ENCODE assay signal across 11 mouse cellular contexts in genomic region chr8:71693166-71694041, GRCm38 (mm10). TPM values are rescaled to one million over a fixed set of nuclear protein-coding genes. Genes with fewer than 3 reads are reported as not detected.
DNase-seq lines count a peak whose midpoint lies in the region; ATAC-seq lines count a peak whose summit lies in the region.
"Had no signal": no experiment of that assay in that cellular context is flagged by ENCODE, and none has a peak within 500 bp of the region (broad histone marks: within the 10 kb centered on the region; RNA-seq: fewer than 3 reads in every experiment).

No protein-coding gene starts in this region.

- DNase-seq in heart, embryonic 10.5 days (ENCODE audit: low spot score) = no peak
- DNase-seq in heart, adult 18-20 months = no peak
- DNase-seq in CD4-positive, CD25-positive, alpha-beta regulatory T cell, adult 2 months (ENCODE audit: low read depth, low spot score) = peak; percentile 68
- DNase-seq in layer of hippocampus, postnatal 36 days = no peak
- DNase-seq in adrenal gland, adult 2 months = no peak
- no peak for DNase-seq in kidney, adult 8-10 months

- peak overlapping the region; percentile 35 for H3K4me3 ChIP-seq in heart, embryonic 10.5 days
- H3K4me3 ChIP-seq in forebrain, embryonic 15.5 days = peak overlapping the region; percentile 22
- H3K4me3 ChIP-seq: erythroblast, embryonic 14.5 days; myocyte had no signal

- peak overlapping the region; percentile 31 for H3K4me2 ChIP-seq in forebrain, embryonic 15.5 days (replicated peaks)

- H3K36me3 ChIP-seq in heart, embryonic 10.5 days = no peaks in the 10 kb centered on the region
- H3K36me3 ChIP-seq in forebrain, embryonic 15.5 days = no peaks in the 10 kb centered on the region

- peak; percentile 34; the same call in 1 of the 2 replicates for ATAC-seq in forebrain, embryonic 15.5 days (replicated peaks)
- ATAC-seq in megakaryocyte progenitor cell, adult 5-6 weeks (replicated peaks; ENCODE audit: poor library complexity) = peak; percentile 47; the same call in 1 of the 2 replicates

- WGBS in heart, embryonic 10.5 days = 14% methylated on average over 67 of the region's 68 CpGs
- 7% methylated on average over 68 of the region's 68 CpGs for WGBS in forebrain, embryonic 15.5 days

- peaks cover 92% of the 10 kb centered on the region for H3K27me3 ChIP-seq in heart, embryonic 10.5 days (ENCODE audit: insufficient read depth, poor library complexity, severe bottlenecking)
- H3K27me3 ChIP-seq in forebrain, embryonic 15.5 days = peaks cover 81% of the 10 kb centered on the region

- H3K27ac ChIP-seq in heart, embryonic 10.5 days = no peak overlapping the region
- H3K27ac ChIP-seq in forebrain, embryonic 15.5 days (replicated peaks) = no peak overlapping the region

- H3K9me3 ChIP-seq in heart, embryonic 10.5 days = no peaks in the 10 kb centered on the region
- no peaks in the 10 kb centered on the region for H3K9me3 ChIP-seq in forebrain, embryonic 15.5 days

- peaks cover 15% of the 10 kb centered on the region; the same call in 1 of the 2 replicates for H3K4me1 ChIP-seq in heart, embryonic 10.5 days
- H3K4me1 ChIP-seq in forebrain, embryonic 15.5 days = peaks cover 14% of the 10 kb centered on the region

- no peak overlapping the region for H3K9ac ChIP-seq in forebrain, embryonic 15.5 days (replicated peaks)

RNA-seq across cellular contexts. Expression of gene Insl3, which starts 4.4 kb away (rescaled TPM):
- 0.99 and 1.5 TPM in 2 replicates for polyA plus RNA-seq in heart, embryonic 10.5 days (2016; fragmentation: Nextera tagmentation; extraction: Ambion mirVana)
- 1 to 10 TPM; 1.3 to 1.6 TPM for total RNA-seq in heart, adult 18-20 months (2021)
- 0.54 TPM in 1 of 2 replicates, not detected in the other for polyA plus RNA-seq in forebrain, embryonic 15.5 days (2015; fragmentation: Nextera tagmentation; extraction: Ambion mirVana)
- 7.1 and 7.2 TPM in 2 replicates for total RNA-seq in megakaryocyte progenitor cell, adult 5-6 weeks (2015)
- 1.2 and 1.8 TPM in 2 replicates for total RNA-seq in megakaryocyte progenitor cell, adult 5-6 weeks (2017)
- 1 to 10 TPM in 1 of 2 experiments, not detected in 1; 3.6 TPM for total RNA-seq in layer of hippocampus, postnatal 36 days (2021)
- total RNA-seq in adrenal gland, adult 2 months (2021) = 1 to 10 TPM; 7.1 to 7.5 TPM
- 39.2 and 39.3 TPM in 2 replicates for polyA plus RNA-seq in adrenal gland, adult 2 months (2012; rRNA removed)

RNA-seq across cellular contexts. Expression of gene B3gnt3, which starts 8.2 kb away (rescaled TPM):
- 1.6 and 2.9 TPM in 2 replicates for polyA plus RNA-seq in heart, embryonic 10.5 days (2016; fragmentation: Nextera tagmentation; extraction: Ambion mirVana)
- 1 to 10 TPM; 4.9 to 5.9 TPM for total RNA-seq in heart, adult 18-20 months (2021)
- 0.42 and 0.46 TPM in 2 replicates for polyA plus RNA-seq in forebrain, embryonic 15.5 days (2015; fragmentation: Nextera tagmentation; extraction: Ambion mirVana)
- total RNA-seq in megakaryocyte progenitor cell, adult 5-6 weeks (2015) = 0.15 and 0.54 TPM in 2 replicates
- 0.12 and 0.34 TPM in 2 replicates for total RNA-seq in megakaryocyte progenitor cell, adult 5-6 weeks (2017)
- total RNA-seq in layer of hippocampus, postnatal 36 days (2021) = under 1 TPM; 0.40 to 0.91 TPM
- 1 to 10 TPM; 4.4 to 5.7 TPM for total RNA-seq in adrenal gland, adult 2 months (2021)
- polyA plus RNA-seq in adrenal gland, adult 2 months (2012; rRNA removed) = 14.4 and 17.5 TPM in 2 replicates

RNA-seq across cellular contexts. Expression of gene Jak3, which starts 17.3 kb away (rescaled TPM):
- 6.7 and 9.7 TPM in 2 replicates for polyA plus RNA-seq in heart, embryonic 10.5 days (2016; fragmentation: Nextera tagmentation; extraction: Ambion mirVana)
- 1 to 10 TPM; 7.3 to 8.3 TPM for total RNA-seq in heart, adult 18-20 months (2021)
- 2.9 and 3.3 TPM in 2 replicates for polyA plus RNA-seq in forebrain, embryonic 15.5 days (2015; fragmentation: Nextera tagmentation; extraction: Ambion mirVana)
- total RNA-seq in megakaryocyte progenitor cell, adult 5-6 weeks (2015) = 9.3 and 11.8 TPM in 2 replicates
- total RNA-seq in megakaryocyte progenitor cell, adult 5-6 weeks (2017) = 7.7 and 9.9 TPM in 2 replicates
- total RNA-seq in layer of hippocampus, postnatal 36 days (2021) = 1 to 10 TPM; 5.2 TPM
- total RNA-seq in adrenal gland, adult 2 months (2021) = 10 to 100 TPM in 1 of 2 experiments, 1 to 10 TPM in 1; 9.4 to 19.0 TPM
- 32.3 and 44.2 TPM in 2 replicates for polyA plus RNA-seq in adrenal gland, adult 2 months (2012; rRNA removed)

RNA-seq across cellular contexts. Expression of gene Unc13a, which starts 21.8 kb away (rescaled TPM):
- 0.31 and 0.48 TPM in 2 replicates for polyA plus RNA-seq in heart, embryonic 10.5 days (2016; fragmentation: Nextera tagmentation; extraction: Ambion mirVana)
- under 1 TPM; 0.55 to 0.87 TPM for total RNA-seq in heart, adult 18-20 months (2021)
- polyA plus RNA-seq in forebrain, embryonic 15.5 days (2015; fragmentation: Nextera tagmentation; extraction: Ambion mirVana) = 23.3 and 23.6 TPM in 2 replicates
- total RNA-seq in megakaryocyte progenitor cell, adult 5-6 weeks (2015) = 0.64 and 1.8 TPM in 2 replicates
- 0.79 and 0.98 TPM in 2 replicates for total RNA-seq in megakaryocyte progenitor cell, adult 5-6 weeks (2017)
- total RNA-seq in layer of hippocampus, postnatal 36 days (2021) = 100 to 1,000 TPM; 268 to 288 TPM
- 10 to 100 TPM in 1 of 2 experiments, 1 to 10 TPM in 1; 6.0 to 10.5 TPM for total RNA-seq in adrenal gland, adult 2 months (2021)
- polyA plus RNA-seq in adrenal gland, adult 2 months (2012; rRNA removed) = 4.4 and 6.3 TPM in 2 replicates

RNA-seq across cellular contexts. Expression of gene Fcho1, which starts 32.1 kb away (rescaled TPM):
- polyA plus RNA-seq in heart, embryonic 10.5 days (2016; fragmentation: Nextera tagmentation; extraction: Ambion mirVana) = 2.0 and 3.1 TPM in 2 replicates
- 1 to 10 TPM in 1 of 2 experiments, under 1 TPM in 1; 0.79 to 2.4 TPM for total RNA-seq in heart, adult 18-20 months (2021)
- polyA plus RNA-seq in forebrain, embryonic 15.5 days (2015; fragmentation: Nextera tagmentation; extraction: Ambion mirVana) = 70.9 and 71.7 TPM in 2 replicates
- total RNA-seq in megakaryocyte progenitor cell, adult 5-6 weeks (2015) = 49.8 and 51.5 TPM in 2 replicates
- 83.6 and 91.1 TPM in 2 replicates for total RNA-seq in megakaryocyte progenitor cell, adult 5-6 weeks (2017)
- total RNA-seq in layer of hippocampus, postnatal 36 days (2021) = 100 to 1,000 TPM; 103 to 114 TPM
- 1 to 10 TPM; 1.8 to 2.7 TPM for total RNA-seq in adrenal gland, adult 2 months (2021)
- polyA plus RNA-seq in adrenal gland, adult 2 months (2012; rRNA removed) = 8.2 and 10.6 TPM in 2 replicates
- polyA plus RNA-seq: C2C12, myocyte had no signal
